Mouse (Mus musculus): ENCODE data around the gene Ttpal. TPM values are rescaled to one million over a fixed set of nuclear protein-coding genes. Genes with fewer than 3 reads are reported as not detected.
"Not testable (repeated sequence)": the region's sequence is repeated elsewhere in the genome, so short reads cannot be mapped to it uniquely, and the experiment has no call there.

Ttpal gene
- polyA plus RNA-seq, 3 experiments from 2014 or later = 37.3 to 41.8 (median 40.6) TPM

- no peak for ATAC-seq
These were observed 32.1 kb downstream of the Ttpal start for GRCm38 (mm10) chr2:163634211-163634610.

DNA sequence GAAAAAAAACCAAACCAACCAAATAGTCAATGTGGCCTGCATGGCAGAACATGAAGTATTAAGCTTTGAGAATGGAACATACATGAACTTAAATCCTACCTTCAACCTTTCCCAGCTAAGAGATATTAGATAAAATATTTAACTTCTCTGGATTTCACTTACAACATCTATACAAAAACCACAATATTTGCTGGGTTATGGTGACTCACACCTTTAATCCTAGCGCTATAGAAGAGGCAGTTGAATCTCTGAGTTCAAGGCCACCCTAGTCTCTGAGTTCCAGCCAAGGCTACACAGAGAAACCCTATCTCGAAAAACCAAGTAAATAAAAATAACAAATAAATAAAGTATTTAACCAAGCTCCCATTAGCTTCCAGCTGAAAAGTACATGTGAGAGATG is 33.9 kb downstream of the Ttpal start:
- no peak for ATAC-seq

DNA sequence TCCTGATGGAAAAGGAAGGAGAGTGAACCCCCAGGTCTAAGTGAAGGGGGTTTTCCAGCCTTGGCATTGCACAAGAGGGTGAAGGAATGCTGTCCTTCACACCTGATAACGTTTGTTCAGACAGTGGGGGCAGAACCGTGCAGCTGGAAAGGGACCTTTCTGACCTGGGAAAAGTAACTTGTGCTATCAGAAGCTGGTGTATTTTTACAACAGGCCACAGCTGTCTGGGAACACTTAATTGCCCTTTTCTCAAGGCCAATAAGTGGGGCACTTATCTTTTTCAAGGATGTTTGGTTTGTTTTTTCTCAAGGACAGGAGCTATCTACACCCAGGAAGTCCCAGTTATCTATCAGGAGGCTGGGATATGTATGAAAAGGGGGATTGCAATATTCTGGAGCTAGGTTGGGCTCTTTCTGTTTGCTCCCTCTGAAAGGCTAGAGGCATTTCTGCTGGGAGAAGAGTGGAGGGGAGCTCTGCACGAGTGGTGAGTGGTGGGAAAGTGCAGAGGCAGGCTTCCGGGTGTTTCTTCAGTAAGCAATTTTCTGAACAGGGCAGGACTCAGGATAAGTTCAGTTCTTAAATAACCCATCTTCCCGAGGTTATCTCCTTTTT is 35.6 kb downstream of the Ttpal start:
- ATAC-seq = no peak

GRCm38 (mm10) chr2:163640493-163640892 is 38.4 kb downstream of the Ttpal start:
- ATAC-seq = no peak

DNA sequence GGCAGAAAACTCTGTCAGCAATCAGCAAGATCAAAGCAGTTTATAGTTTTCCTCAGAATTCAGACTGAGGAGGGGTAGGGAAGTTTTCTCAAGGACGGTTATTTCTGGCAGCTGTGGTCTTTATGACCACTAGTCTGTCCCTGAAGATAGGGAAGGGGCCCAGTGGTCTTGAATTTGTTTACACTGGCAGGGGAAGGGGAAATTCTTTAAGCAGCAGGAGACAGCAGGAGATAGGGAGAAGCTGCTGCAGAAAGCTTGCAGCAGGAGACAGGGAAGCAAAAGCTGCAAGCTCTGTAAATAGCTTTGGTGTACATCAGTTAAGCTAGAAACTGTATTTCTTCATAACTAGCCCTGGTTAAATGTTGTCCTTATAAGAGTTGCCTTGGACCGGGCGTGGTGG is 39.6 kb downstream of the Ttpal start:
- no peak for ATAC-seq

GRCm38 (mm10) chr2:163642685-163643575 is 40.8 kb downstream of the Ttpal start:
- ATAC-seq = peak; percentile 50

DNA sequence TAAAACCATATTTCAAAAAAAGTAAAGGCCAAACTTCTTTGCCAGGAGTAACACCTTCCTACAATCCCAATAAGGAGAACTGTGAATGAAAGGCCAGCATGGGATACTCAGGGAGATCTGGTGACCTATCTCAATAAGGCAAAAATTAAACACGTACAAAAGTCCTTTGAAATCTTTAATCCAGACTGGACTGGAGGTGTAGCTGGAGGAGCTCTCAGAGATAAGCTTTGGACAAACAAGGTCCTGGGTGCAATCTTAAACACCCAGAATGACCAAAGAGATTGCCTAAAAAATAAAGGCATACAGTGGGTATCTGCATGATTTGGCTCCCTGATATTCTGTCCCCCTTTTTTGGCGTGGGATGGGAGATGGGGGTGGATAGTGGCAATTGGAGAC is 41.5 kb downstream of the Ttpal start:
- ATAC-seq = no peak

DNA sequence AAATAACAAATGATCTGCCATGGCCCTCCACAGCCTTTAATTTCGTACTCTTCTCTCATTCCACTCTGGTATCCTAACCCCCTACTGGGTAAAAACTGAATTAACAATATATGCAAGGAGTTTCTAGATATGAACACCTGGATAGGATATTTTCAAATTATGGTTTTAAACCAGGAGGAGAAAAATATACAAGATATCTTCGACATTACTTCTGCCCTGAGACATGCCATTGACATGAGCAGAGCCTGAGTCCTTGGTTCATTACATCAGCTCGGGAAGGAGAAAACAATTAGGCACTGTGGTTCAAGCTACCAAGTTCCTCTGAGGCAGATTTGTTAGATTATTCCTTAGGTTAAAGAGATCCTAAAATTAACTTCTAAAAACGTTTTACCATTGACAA is 41.9 kb downstream of the Ttpal start:
- ATAC-seq = no peak

- peak; percentile 84 for ATAC-seq
These were observed 42.7 kb downstream of the Ttpal start, which contains the start of gene Serinc3 for GRCm38 (mm10) chr2:163644575-163645385. TSS of gene Serinc3 (minus strand) at chr2:163645131.

GRCm38 (mm10) chr2:163645700-163646460 is 43.8 kb downstream of the Ttpal start:
- ATAC-seq = no peak

DNA sequence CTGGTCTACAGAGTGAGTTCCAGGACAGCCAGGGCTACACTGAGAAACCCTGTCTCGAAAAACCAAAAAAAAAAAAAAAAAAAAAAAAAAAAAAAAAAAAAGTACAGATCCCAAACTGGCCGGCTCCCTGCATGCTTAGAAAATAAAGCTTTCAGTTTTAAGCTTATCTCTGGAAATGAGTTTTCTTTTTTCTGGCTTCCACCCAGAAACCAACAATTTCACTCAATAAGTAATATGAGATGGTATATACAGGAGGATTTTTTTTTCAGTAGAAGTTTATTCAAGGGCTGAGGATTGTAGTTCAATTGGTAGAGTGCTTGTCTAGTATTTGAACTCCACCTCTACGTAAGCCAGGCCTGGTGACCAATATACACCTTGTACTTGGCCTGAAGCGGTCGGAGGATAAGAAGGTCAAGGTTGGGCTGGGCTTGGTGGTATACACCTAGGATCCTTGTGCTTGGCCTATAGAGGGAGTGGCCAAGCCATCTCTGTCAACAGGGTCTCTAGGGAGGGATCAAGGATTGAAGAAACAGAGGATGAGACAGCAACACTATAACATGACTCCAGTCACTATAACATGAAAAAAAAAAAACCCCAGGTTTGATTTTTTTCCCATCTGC is 44.5 kb downstream of the Ttpal start:
- ATAC-seq = no peak

GRCm38 (mm10) chr2:163655699-163656098 is 53.6 kb downstream of the Ttpal start:
- ATAC-seq = not testable (repeated sequence)

DNA sequence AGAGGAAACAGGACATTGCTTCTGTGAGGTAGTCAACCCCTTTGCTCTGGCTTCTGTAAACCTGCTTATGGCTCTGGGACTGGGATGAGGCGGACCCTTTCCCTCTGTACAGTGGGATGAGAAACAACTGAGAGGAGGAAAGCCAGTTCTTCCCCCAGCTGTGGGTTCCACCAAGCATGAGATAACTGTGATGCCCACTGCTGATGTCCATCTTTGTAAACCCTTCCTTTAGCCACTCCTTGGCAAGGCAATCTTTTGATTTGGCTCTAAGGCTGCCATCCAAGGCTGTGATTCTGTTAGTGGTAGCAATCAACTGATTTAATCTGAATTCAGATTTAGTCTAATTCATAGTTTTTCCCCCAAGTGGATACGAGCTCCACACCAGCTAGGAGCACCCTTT is 55.4 kb downstream of the Ttpal start:
- no peak for ATAC-seq

GRCm38 (mm10) chr2:163657975-163658886 is 56.1 kb downstream of the Ttpal start, which contains the start of gene Pkig:
TSS of gene Pkig (plus strand) at chr2:163658386.
- peak; percentile 89 for ATAC-seq

DNA sequence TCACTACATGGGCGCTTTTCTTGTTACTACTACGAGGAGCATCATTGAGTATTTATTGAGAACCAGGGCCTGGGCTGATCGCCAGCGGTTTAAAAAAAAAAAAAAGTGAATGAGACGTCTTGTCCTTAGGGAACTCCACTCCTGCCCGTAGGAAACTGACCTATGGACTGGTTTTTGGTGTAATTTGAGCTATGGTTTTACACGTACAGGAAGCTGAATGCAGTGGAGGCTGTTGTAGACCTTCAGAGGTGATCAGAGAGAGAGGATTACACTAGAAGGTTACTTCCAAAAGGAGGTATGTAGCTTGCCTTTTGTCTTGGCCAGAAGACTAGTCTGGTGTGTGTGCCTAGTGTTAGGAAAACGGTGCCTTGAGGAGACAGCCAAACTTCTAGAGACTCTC is 56.8 kb downstream of the Ttpal start:
- no peak for ATAC-seq

- ATAC-seq = no peak
These were observed 57.3 kb downstream of the Ttpal start for GRCm38 (mm10) chr2:163659431-163659830.

- no peak for ATAC-seq
These were observed 58.1 kb downstream of the Ttpal start for GRCm38 (mm10) chr2:163660103-163660701.

DNA sequence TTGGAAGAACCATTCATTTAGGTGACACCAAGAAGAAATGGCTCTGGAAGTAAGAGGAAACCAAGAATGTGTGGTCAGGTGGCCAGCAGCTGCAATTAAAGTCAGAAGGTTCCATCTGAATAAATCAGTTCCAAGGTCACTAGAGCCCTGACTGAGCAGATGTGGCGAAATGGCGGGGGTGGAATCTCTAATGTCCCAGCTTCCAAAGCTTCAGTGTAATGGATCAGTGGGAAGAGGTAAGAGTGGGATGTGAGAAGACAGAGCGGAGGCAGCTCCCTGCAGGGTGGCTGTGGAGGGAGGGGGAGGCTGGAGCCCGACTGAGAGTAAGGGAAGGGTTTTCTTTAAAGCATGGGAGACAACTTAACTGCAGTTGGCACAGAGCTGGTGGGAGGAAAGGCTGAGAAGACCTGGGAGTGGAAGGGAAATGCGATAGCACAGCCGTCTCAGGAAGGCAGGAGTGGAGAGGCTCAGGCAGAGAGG is 59.3 kb downstream of the Ttpal start:
- no peak for ATAC-seq

- no peak for ATAC-seq
These were observed 60.0 kb downstream of the Ttpal start for GRCm38 (mm10) chr2:163662076-163662475.

DNA sequence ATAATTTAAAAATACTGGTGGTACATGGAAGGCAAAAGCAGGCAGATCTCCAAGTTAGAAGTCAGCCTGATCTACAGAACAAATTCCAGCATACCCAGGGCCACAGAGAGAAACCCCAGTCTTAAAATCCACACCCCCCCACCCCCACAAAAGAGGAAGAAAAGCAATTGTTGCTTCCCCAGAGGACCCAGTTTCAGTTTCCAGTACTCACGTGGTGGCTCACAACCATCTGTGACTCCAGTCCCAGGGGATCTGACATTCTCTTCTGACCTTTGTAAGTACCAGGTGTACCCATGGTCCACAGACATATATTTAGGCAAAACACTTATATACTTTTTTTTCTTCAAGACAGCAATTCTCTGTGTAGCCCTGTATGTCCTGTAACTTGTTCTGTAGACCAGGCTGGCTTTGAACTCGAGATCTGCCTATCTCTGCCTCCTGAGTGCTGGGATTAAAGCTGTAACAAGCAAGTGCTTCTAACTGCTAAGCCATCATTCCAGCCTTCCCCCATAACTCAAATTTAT is 60.6 kb downstream of the Ttpal start:
- no peak for ATAC-seq

All from inflammation-experienced regulatory T-cells, adult 6 months (primary cell).